Mouse (Mus musculus) gastrocnemius, adult 8-10 months (tissue): ENCODE data around the gene Serpinh1. TPM values are rescaled to one million over a fixed set of nuclear protein-coding genes. Genes with fewer than 3 reads are reported as not detected.
A peak's percentile ranks its signal among the peaks of the same experiment; 100 is the strongest.
"Not testable (repeated sequence)": the region's sequence is repeated elsewhere in the genome, so short reads cannot be mapped to it uniquely, and the experiment has no call there.

Experiments
- DNase-seq, 2 experiments: peaks; one replicate each; pipeline ENCODE4 v3.0.0; 2022; ENCODE audit warnings: low spot score in 2 of 2
- total RNA-seq, 4 experiments: library from RNA; stranded (reverse); gene quantifications; 2 replicates each; pipeline ENCODE4 v1.2.4; 2022

Gene Serpinh1
- total RNA-seq, 4 experiments from 2014 or later: 26.1 to 49.0 (median 33.7) TPM

DNA sequence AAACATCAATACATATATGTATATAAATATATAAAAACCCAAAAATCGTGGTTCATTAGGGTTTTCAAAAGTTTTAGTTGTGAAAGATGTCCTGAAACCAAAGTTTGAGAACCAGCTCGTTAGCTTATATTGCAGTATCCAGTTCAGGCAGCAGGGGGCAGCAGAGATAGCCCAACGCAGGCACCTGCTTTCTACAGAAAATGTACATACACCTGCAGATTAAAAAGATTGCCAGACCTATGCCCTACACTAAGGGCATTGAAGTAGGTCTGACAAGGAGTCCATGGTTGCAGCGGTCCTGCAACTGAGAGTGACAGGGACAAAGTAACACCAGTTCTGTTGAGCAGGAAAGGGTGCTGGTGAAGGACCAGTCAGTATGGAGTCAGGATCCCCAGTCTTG lies 22.4 kb upstream of the Serpinh1 start:
- peak in 1 of 2 experiments; percentile 63 for DNase-seq

DNA sequence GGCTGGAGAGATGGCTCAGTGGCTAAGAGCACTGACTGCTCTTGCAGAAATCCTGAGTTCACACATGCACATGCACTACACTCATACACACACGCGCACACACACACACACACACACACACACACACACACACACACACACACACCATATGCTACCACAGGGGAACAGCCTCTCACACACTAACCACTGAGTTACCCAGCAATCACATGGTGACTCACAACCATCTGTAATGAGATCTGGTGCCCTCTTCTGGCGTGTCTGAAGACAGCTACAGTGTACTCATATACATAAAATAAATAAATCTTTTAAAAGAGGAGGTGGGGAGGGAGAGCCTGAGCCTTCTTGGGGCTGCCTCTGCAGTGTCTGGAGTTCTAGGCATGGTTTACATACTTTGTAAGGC lies 21.3 kb upstream of the Serpinh1 start:
- not testable (repeated sequence) for DNase-seq

DNA sequence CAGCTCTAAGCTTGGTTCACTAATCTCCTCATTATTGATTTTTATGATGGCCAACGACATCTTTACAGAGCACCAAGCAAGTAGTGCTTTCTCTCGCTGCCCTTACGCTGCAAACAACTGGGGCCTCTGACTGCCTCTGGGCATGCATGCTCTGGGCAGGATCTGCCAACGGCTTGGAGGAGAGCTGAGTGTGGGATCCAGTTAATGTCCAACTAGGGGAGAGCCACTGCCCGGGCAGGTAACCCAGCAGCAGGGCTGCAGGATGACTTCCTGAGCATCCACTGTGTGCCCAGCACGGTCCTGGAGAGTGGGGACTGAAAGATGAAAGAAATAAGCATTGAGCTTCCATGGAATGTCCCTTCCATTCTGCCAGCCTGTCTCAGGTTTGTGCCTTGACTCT lies 13.7 kb upstream of the Serpinh1 start:
- DNase-seq: no peak

DNA sequence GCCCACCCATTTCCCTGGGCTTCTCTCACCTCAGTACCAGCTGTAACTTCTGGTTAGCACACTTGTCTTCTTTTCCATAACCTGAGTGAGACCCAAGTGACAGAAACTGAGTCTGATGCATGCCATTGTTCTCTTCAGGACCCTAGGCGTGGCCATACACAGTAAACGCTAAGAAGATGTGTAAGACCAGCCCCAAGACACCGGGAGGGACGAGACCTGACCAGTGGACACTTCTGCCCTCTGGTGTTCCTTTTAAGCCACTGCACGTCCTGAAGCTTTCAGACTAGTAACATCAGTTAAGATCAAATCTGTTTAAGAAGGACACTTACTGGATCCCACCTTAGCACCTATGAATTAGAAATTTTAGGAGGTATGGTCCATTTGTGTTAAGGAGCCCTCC lies 12.0 kb upstream of the Serpinh1 start:
- peak in 1 of 2 experiments; percentile 53 for DNase-seq

DNA sequence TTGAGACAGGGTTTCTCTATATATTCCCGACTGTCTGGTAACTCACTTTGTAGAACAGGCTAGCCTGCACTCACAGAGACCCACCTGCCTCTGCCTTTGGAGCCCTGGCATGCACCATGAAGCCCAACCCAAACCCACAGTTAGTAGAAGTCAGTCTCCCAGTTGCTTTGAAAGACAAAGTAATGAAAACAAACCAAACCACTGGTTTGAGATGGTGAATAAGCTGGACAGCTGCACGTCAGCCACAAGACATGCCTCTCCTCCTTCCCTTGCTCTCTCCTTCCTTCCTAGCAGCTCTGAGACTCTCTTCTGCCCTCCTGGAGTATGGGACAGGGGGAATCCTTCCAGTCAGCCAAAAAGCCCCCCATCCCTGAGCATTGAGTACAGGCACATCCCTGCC lies 9.1 kb upstream of the Serpinh1 start:
- DNase-seq: no peak

DNA sequence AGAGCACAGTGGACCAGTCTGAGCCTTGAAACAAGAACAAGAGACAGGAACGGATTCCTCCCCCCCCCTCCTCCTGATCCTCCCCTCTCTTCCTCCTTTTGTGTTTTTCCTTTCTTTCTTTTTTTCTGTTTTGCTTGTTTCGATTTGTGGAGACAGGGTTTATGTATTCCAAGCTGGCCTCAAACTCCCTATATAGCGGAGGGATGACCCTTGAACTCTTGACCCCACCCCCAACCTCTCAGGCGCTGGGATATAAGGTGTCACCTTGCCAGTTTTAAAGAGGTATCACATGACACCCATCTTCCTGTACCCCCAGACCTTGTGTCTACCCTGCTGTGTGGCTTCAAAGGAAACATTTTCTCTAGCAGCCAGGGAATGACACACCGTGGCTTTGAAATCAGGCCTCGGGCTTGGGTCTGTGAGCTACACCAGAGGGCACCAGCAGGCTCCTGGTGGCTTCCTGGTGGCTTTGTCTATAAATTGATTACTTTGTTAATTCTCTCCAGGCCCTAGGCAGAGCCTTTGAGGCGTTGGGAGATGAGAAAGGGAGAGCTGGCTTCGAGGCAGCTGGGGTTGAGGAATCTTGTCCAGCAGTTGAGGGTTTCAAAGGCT lies 7.9 kb upstream of the Serpinh1 start:
- no peak for DNase-seq

DNA sequence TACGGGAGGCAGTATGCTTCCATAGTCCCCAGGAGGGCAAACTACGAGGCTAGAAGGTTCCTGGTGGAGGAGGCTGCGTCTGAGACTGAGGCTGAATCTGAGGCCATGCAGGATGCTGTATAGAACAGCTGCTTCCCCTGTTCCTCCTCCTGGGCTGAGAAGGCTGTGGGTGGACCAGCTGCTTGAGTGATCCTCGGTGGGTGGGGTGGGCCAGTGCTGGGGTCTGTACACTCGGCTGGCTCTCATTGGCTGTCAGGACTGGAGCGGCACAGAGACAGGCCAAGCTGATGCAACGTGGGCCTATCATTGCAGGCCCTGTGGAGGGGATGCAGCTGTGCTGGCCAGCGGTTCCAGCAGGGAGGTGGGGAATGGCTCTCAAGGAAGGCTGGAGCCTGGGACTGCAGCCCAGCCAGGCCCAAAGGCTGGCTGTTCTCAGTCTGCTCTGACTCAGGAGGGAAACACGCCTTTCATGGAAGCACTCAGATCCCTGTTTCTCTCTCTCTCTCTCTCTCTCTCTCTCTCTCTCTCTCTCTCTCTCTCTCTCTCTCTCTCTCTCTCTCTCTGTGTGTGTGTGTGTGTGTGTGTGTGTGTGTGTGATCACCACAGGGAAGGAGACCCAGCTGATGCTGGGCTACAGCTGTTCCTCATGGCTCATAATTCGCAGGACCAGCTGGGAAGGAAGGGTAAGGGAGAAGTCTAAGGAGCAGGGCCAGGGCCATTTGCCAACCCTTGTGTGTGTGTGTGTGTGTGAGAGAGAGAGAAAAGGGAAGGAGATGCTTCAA lies 7.2 kb upstream of the Serpinh1 start:
- peak; percentile 70 to 86 for DNase-seq

DNA sequence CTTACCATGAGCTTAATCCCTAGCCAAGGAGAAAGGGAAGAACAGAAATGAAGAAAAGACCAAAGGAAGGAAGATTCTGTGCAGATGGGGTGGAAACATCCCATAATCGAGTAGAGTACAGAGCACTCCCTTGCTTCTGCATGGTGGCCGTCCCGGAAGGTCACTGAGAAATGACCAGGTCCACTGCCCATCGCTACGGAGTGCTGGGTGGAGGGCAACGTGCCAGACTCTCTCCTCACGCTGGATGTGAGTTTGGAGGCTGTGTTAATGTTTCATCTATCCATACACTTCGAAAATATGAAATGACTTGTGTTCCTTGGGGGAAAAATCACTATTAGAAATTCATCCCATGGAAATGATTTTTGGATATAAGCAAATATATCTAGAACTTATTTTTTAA lies 5.3 kb upstream of the Serpinh1 start:
- no peak for DNase-seq

DNA sequence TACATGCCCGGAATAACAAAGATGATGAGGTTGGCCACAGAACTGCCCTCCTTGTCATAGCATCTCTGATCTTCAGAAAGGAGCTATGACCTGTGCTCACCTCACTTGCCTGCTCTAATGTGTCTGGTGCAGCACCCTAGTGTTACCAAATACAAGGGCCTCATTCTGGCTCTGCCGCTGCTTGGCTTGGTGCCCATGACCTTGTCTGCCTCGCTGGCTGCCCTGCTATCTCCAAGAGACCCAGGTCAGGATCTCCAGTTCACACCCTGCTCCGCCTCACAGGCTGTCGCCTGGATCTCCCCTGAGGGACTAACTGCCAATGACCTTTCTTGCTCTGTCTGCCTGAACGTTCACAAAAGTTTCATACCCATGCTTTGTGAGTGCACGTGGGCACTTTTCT lies 4.2 kb upstream of the Serpinh1 start:
- DNase-seq: no peak

DNA sequence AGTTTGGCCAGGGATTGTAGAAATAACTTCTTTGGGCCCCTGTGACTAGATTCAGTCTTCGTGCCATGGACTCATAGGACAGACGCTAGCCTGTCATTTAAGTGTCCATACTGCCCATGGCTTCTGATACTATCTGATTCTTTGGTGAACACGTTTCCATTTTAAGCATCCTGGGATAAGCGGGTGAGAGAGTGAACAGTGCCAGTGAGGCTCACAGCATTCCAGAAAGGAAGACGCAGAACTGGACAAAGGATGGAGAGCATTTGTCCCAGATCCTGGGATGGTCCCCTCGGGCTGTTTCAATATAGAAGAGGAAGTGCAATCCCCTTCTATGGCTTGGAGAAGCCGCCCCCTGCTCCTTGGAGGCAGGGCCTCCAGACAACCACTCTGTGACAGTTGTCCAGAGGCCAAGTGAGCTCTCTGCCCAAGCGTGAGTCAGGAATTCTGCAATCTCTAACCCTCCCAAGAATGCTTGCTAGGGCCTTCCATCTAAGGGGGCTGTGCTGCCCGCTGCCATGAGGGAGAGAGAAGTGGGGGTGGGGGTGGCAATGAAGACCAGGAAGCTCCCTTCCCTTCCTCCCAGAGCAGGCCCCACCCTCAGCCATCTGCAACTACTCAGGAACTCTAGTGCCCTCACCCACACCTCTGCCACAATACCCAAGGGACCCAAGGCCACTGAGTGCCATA lies 3.3 kb upstream of the Serpinh1 start:
- DNase-seq: peak in 1 of 2 experiments; percentile 45

DNA sequence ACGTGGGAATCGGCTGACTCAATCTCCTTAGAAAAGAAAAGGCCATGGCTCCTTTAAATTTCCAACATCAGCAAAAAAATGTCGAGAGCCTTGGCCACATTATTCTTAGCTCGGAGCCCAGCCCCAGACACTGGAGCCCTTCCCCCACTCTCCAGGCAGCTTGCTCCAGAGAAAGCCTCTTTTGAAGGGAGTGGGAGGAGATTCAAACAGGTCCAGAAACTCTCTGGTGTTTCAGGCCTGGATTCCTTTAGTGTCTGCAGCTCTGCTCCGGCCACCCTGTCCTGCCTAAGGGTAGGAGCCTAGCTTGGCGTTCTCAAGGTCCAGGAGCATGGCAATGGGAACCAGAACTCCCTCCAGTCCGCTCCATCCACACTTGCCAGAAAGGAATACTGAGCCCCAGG lies 2.7 kb upstream of the Serpinh1 start:
- DNase-seq: peak; percentile 54 to 69

DNA sequence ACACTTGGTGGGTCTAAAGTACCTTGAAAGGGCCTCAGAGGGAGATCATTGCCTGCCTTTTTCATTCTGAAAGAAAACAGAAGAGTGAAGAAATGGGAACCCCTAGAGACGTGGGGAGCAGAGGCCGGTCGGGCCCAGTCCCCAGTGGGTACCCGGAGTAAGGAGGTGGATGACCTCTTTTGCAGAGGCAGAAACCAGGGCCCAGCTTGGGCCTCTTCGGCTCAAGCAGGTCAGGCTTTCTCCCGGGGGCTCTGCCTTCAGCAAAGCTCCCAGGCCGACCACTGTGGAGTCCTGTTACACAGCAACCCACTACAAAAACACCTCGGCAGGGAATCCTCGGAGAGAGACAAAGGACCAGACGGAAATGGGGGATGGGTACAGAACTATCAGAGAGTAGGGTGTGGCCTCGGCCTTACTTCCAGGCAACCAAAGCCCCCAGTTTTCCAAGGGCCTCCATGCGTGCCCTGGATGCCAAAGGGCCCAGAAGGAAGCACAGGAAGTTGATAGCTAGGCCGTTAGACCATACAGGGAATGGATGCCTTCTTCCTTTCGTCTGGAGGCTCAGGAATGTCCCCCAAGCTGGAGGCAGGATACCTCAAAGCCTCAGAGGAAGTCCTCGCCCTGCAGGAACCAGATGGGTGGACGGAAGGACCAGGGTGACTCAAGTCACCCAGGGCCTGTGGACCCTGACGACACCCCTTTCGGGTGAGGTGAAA lies 1.1 kb downstream of the Serpinh1 start:
- DNase-seq: no peak

DNA sequence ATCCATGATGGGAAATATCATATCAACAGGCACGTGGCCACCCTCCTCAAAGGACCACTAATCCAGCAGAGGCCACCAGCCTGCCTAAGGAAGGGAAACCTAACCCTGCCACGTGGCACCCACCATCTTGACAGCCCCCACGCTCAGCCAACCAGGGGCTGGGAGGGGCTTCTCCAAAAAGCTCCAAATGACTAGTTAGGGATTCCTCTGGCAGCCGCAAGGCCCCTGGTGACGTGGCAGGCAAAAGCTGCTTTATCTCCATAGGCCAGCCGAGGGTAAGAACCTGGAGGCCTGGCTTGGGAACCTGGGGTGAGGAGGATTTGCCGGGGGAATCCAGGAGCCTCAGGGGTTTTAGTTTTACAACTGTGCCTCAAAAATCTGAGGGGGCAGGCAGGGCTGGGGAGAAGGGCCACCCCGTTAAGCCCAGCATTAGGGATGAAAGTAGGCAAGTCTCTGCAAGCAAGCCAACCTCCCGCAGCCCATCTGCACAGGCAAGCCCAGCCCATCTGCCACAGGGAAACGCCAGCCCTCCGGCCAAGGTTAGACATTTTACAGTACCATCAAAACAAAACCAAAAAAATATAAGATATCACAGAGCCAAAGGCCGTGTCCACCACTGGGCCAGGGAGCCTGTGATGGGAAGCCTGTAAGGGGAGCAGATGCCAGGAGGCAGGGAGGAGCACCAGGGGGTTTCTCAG lies 1.8 kb downstream of the Serpinh1 start:
- DNase-seq: peak in 1 of 2 experiments; percentile 29

DNA sequence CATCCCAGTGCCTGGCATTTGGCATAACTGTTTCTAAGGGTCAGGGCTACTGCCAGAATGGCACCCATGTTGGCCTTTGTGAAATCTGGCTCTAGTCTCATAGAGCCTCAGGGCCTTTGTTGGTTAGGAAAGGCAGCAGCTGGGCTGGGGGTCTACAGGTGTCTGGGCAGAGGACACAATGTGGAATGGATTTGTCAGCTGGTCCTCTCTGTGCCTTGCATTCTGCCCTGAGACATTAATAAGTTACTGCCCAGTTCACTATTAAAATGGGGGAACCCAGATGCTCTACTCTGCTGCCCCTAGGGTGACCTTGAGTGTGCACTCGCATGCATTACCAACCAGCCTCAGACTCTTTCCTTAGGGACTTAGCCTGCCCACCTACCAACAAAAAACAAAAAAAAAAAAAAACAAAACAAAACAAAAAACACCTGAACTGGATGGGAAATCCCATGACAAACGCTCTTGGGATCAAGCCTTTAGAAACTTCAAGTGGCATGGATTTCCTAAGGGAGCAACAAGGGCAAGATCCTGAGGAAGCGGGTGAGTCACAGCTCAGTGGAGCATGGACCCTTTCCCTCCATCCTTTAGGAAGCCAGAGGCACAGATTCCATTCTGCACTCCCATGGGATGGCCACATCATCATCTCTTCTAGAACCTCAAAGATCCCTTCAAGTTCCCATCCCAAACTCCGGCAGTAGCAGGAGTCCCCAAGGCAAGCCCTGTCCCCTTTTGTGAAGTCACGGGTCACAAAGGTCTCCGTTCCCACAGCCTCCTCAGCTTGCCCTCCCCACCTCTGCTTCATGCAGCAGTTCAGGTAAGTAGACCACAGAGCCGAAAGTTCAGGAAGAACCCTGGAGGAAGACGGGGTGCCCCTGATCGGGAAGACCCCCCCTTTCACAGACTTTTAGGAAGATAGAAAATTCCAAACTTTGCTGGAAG lies 3.0 kb downstream of the Serpinh1 start:
- no peak for DNase-seq

DNA sequence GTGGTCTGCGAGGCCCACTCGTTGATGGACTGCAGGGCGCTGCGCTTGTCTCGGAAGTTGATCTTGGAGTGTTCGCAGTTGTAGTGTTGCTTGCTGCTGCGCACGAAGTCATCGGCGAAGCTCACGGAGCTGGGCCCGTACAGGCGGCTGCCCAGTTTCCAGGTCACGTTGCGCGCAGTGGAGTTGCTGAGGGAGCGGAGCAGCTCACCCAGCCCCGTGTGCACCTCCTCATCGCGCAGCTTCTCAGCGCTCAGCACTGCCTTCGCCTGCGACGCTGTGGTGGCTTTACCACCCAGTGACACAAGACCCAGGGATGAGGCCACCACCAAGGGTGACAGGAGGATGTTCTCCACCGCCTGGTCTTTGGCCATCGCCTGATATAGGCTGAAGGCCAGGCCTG lies 4.2 kb downstream of the Serpinh1 start:
- DNase-seq: no peak

DNA sequence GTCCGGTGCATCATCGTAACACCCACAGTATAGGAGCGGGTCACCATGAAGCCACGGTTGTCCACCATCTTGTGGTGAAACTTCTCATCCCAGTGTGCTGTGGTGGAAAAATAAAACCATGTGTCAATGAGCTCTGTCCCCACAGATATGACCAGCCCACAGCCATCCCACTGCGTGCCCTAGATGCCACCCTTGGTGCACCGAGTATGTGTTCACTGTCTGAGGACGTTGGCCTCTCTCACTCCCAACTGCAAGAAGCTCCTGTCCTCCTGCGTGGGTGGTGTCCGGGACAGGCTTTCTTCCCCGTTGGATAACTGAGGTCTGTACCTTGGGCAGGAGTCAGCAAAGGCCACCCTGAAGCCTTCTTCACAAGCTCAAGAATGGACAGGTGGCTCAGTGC lies 5.8 kb downstream of the Serpinh1 start:
- DNase-seq: no peak

DNA sequence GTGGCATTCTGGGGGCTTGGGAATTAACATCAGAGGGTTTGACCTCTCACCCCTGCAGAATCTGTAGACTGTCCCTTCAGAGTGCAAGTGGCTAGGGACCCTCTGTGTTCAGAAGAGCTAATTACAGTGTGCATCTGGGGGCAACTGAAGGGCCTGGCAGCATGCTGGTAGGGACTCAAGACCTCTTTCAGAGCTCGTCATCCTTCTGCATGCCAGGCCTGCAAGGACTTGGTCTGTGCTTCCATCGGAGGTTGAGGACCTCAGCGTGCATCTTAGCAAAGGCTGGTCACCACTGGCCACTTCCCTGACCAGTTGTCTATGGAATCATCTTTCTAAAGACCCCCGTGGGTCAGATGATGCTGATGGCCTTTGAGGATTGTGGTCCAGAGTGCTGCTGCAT lies 9.5 kb downstream of the Serpinh1 start:
- DNase-seq: no peak

DNA sequence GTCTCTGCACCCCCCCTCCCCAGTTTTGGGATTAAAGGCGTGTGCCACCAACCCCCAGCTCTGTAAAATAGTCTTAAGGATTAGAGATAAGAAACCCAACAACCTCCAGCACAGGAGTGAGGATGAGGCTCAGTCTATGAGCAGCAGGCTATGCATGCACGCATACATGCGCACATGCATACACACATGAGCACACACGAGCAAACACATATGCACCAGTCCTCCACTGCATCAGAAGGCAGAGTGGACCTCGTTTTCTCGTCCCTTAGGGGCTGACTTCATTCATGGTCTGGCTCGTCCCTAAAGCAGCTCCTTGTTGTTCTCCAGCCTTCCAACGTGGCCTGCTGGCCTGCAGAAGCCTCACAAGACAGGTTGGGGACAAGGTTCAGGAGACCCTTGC lies 12.3 kb downstream of the Serpinh1 start:
- no peak for DNase-seq

DNA sequence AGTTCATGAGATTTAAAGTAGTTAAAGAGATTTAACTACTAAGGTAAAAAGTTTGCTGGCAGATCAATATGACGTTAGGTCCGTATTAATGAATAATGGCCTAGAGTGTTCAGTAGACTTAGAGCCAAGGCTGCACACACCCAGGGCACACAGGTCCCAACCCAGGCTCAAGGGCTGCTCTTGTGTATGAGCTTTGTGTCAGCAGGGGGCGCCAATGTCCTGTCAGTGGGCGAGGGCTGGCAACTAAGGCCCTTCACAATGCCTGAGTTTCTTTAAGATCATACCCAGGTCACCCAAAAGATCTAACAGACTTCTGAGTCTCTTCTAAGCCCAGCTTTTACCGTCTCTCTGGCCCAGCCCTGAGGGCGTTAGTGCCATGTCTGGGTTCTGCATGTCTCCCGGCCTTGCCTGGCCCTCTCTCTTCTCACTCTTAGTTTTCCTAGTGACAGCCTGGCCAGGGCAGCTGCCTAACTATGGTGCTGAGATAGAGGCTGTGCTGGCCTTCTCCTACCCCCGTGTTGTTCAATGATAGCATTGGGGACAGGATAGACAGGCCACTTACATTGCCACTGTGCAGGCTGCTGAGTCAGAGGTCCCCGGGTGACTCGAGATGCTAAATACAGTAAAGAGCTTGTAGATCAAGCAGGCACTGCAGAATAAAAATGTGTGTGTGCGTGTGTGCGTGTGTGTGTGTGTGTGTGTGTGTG lies 20.1 kb downstream of the Serpinh1 start:
- DNase-seq: peak; percentile 77 to 78

DNA sequence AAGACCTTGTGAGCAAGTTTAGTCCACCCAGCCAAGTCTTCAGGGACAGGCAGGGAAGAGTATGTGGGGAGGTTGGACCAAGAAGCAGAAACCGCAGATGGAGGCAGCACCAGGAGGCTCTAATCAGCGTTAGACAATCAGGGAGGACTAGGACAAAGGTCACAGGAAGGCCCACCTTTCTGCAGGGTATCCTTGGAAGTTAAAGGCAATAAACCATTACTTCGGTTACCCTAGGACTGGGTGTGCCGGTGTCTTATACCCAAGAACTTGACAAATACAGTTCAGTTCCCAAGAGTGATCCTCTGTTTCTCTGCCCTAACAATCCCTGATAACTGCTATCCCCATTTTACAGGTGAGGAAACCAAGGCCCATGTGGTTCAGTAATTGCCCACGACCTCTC lies 23.0 kb downstream of the Serpinh1 start:
- no peak for DNase-seq
